Mouse (Mus musculus): ENCODE measurements at regions not wholly inside any gene's neighbourhood (a gene's known extent, or its start where the extent isn't known, plus 50 kb on each side); places are given as distances from the start of the nearest gene placed in this dataset.
"Not testable (repeated sequence)": the region's sequence is repeated elsewhere in the genome, so short reads cannot be mapped to it uniquely, and the experiment has no call there.

DNA sequence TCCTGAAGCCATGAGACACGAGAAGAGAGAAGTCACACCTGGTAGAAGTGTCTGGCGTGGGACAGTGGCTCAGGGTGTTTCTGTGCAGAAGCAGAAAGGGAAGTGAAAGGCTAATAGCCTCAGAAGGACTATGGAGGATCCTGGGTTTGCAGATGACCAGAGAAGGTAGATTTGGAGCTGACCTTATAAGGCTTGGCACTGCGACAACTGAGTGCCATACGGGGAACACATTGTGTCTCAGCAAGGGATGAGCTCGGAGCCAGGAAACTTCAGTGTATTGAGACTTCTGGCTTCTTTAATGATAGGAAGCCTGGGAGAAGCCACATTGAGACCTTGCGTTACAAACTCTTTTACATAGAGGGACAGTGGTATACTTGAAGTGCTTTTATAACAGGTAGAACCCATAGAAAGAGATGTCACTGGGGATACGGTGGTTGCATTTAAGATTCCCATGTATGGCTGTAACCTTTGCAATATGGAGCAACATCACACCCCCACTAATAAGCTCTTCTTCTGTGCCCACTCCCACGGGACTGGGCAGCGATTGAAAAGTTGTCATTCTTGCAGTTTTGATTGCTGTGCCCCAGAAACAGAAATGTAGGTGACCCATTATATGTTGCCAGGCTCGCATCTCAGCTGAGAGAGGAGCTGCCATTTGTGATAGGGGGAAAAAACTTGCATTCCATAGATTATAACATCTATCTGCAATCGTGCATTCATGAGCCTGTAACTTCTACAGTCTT, 61.8 kb upstream of the Dync1i1 start:
- no peak for DNase-seq (ENCODE audit: extremely low spot score in 1 of 2, low spot score in 1 of 2)

DNA sequence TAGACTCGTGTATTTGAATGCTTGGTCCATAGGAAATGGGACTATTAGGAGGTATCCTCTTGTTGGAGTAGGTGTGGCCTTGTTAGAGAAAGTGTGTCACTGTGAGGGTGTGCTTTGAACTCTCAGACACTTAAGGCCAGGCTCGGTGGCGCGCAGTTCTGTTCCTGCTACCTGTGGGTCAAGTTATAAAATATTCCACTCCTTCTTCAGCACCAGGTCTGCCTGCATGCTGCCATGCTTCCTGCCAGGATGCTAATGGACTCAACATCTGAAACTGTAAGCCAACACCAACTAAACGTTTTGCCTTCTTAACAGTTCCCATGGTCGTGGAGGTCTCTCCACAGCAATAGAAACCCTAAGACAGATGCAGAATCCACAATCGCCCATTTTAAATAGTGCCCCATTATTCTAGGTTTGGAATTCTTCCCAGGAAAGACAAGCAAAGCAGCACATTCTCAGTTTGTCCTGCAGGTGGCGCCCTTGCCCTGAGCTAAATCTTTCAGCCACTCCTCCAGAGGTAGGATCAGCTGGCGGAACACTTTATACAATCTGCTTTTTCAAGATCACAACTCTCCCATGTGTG, 80.2 kb upstream of the Dync1i1 start:
- DNase-seq (ENCODE audit: extremely low spot score in 1 of 2, low spot score in 1 of 2) = peak; percentile 43 to 89

DNA sequence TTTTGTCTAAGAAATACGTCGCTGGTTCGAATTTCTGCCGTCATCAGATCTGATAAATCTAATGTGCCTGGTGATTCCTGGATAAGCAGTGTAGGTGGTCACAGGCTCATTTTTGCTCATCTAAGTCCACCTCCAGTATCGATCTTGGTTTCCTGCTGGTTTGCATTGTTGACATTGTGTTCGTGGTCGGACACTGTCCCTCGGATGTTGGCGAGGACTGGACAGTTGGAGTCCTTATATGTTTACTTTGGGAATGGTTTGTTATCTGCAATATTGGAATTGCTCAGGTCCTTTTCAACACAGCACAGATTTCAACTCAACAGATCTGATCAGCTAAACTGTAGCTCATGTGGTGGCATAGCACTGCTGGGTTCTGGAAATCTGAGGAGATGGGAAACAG, 91.2 kb upstream of the Dync1i1 start:
- no peak for DNase-seq (ENCODE audit: extremely low spot score in 1 of 2, low spot score in 1 of 2)

DNA sequence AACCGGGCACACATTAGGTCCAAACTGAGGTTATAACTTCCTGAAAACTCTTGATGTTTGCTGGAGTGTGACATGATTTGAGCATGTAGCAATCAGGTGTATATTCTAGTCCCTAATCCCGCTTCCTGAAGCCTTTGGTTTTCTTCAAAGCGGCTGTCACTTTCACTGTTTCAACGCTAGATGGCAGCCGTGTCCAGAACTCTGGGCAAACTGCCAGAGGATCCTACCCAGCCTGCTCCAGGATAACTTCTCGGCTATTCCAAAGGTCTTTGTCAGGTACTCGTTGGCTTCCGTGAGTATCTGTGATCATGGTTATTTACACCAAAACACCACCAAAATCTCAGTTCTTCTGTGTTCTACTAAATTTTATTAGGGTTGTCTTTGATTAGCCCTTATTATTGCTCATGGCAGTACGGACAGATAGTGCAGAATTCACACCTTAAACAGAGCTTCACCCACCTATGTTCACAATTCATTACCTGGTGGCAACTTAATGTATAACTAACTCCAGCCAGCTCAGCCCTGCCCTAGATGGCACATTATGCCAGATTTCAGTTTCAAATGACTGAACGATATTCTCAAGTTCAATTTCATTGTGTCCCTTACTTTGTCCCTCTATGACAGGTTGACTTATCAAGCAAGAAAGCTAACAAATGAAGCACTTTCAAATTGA, 92.3 kb upstream of the Dync1i1 start:
- peak in 1 of 2 experiments; percentile 73 for DNase-seq (ENCODE audit: extremely low spot score in 1 of 2, low spot score in 1 of 2)

DNA sequence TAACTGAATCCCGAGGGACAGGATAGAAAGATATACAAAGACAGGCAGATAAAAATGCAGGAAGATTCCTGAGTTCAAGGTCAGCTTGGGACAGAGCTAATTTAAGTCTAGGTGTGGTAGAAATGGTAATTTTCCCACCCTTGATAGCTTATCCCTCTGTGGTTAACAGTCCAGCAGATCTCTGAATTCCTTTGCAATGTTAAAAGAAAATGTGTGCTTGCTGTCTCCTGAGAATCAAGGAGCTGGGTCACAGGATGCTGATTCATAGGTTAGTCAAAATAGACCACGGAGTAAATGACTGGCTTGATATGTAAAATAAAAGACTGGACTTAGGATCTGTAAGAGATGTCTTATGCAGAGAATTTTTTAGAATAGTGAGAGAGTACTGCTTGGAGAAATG, 101.4 kb upstream of the Dync1i1 start:
- no peak for DNase-seq (ENCODE audit: extremely low spot score in 1 of 2, low spot score in 1 of 2)

DNA sequence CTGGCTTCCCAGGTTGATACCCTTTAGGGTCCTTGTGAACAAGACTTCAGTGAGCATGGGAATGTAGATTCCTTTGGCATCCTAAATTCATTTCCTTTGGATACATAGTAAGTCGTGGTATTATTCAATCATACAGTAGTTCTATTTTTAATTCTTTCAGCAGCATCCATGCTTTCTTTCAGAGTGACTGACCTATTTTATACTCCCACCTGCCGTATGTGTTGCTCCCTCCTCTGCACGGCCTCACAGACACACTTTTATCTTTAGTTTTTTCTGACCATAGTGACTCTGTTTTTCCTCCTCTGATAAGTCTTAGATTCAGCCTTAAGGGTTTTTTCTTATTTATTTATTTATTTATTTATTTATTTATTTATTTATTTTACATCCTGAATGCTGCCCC, 103.9 kb upstream of the Dync1i1 start:
- peak in 1 of 2 experiments; percentile 16 for DNase-seq (ENCODE audit: extremely low spot score in 1 of 2, low spot score in 1 of 2)

DNA sequence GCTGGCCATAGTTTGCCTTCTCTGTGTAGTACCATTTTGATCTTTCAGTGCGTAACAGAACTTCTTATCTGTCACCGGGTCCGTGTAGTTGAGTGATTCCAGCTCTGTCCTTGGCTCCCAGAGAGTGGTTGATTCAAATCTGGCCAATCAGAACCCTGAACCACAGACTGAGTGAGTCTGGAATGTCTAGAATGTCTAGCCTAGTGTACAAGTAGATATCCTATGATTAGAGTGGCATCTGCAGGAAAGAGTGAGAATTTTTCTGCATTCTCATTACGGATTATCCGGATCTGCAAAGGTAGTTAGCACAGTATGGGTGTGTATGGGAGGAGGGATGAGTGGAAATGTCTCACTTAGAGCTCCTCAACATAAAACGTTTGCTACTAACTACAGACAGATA, 97.9 kb upstream of the Pdk4 start:
- DNase-seq (ENCODE audit: extremely low spot score in 1 of 2, low spot score in 1 of 2) = peak in 1 of 2 experiments; percentile 13

DNA sequence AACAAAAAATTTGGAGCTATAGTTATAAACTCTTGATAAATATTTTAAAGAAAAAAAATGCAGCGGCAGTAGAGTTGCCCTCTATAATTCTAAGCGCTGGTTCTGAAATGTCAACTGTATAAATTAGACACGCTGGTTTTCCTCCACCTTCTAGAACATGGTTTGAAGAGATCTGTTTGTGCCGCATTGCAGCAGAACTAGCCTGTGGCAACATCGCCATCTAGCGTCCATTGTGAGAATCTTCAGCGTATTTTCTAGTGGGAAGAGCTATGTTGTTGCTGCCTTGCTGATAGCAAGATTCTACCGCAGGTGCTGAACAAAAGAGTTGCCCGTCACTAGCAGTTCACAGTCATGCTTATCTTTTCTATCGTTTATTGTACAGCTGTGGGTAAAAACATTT, 93.5 kb upstream of the Pdk4 start:
- DNase-seq (ENCODE audit: extremely low spot score in 1 of 2, low spot score in 1 of 2) = peak; percentile 15 to 85

DNA sequence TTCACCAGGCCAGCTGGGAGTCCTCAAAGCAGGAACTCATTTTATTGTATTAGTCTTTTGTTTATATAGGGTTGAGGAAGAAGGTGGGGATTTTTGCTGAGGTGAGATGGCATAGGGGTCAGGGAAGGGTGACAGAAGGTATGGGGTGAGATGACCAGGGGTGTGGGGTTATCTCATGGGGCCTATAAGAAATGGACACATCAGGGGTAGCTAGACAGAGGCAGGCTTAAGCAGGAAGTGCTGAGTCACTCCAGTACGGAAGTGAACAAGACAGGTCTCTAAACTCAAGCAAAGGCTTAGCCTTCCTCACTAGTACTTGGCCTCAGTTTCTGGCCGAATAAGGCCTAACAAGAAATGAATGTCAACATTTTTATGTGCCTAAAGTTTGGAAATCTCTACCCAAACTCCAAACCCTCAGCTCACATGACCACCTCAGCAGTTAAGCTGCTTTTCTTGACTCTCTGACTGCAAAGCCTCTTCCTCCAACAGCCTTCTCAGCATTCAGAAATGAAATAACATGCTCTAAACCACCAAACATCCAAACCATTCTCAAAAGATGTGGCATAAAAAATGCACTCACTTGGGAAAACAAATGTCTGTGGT, 86.9 kb upstream of the Pdk4 start:
- no peak for DNase-seq (ENCODE audit: extremely low spot score in 1 of 2, low spot score in 1 of 2)

GRCm38 (mm10) chr6:5576891-5577290, 80.8 kb upstream of the Pdk4 start:
- DNase-seq (ENCODE audit: extremely low spot score in 1 of 2, low spot score in 1 of 2) = not testable (repeated sequence)

DNA sequence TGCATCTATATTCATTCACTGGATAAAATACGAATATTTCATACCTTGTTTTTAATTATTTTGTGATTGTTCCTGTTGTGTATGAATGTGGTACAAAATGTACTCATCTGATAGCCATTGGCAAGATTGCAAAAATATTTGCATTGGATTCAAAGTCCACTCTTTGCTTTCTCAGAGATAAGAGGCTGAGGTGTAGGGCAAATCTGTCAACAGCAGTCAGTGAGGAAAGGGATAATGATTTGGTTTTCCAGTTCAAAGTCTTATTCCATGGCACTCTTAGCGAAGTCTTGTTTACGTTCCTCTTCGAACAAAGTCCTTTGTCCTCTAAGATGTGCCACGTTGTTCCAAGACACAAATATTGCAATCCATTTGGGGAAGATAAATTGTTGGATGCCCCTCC, 70.5 kb upstream of the Pdk4 start:
- no peak for DNase-seq (ENCODE audit: extremely low spot score in 1 of 2, low spot score in 1 of 2)

- no peak for DNase-seq (ENCODE audit: extremely low spot score in 1 of 2, low spot score in 1 of 2)
Measured at GRCm38 (mm10) chr6:5565049-5565448, 68.9 kb upstream of the Pdk4 start.

DNA sequence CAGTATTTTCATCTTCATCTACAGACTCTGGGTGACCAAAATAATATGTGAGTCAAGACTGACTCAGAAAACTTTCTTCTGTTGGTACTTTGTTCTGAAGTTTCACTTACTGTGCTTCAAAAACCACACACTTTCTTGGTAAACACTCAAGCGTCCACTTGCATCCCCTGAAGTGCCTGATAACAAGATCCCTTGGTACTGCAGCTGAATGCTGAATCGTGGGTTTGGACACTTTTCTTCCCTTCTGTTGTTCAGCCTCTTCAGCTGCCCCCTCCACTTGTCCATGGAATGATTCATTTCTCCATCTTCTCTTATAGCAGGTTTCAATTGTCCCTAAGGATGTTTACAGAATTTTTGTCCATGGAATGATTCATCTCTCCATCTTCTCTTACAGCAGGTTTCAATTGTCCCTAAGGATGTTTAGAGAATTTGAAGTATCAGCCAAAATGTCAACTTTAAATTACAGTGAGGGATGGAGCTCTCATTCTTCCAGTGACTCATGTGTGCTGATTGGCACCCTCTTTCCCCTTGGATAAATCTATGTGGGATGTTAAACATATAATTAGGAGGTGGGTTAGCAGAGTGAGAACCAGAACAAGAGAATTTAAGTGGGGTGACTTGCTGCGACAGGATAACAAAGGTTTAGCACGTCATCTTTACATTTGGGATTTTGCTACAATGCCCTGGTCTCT, 57.7 kb upstream of the Pdk4 start:
- no peak for DNase-seq (ENCODE audit: extremely low spot score in 1 of 2, low spot score in 1 of 2)

DNA sequence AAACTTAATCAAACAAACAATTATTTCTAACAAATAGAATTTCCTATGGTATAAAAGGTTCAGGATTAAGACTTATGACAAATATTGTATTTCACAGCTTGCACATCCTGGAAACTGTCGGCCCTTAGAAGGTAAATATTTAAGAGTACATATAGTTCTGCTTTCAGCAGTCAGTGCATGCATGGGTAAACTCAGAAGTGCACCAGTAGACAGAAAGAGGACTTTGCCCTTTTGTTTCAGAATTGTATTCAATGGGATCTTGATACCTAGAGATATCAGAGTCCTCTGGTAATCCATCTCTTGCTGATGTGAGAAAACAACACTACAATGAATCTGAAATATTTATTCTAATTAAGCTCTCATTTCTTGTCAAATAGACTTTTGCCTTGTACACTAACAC, 54.0 kb upstream of the Pdk4 start:
- no peak for DNase-seq (ENCODE audit: extremely low spot score in 1 of 2, low spot score in 1 of 2)

All from frontal cortex, adult 2 months (tissue).